Mouse (Mus musculus) CH12.LX (cell line): ENCODE data around the gene Crls1. TPM values are rescaled to one million over a fixed set of nuclear protein-coding genes. Genes with fewer than 3 reads are reported as not detected.
A peak's percentile ranks its signal among the peaks of the same experiment; 100 is the strongest.

Experiments used
- DNase-seq: peaks from one replicate; pipeline ENCODE4 v3.0.0-alpha.2; 2013; ENCODE audit errors: extremely low read depth
- H3K27ac ChIP-seq: 2 replicates; pipeline ENCODE4 v1.5.1; 2012; ENCODE audit warnings: low read depth, mild to moderate bottlenecking, control low read depth, moderate library complexity; ENCODE audit not compliant: insufficient read depth
- H3K27me3 ChIP-seq: replicated peaks from 2 replicates; pipeline ENCODE3; 2012; ENCODE audit warnings: inconsistent platforms
- H3K36me3 ChIP-seq, 2 experiments: replicated peaks in 1 of 2; 2 replicates each; pipeline versions ENCODE3 to v1.6.1; 2012; ENCODE audit warnings: inconsistent platforms in 1 of 2, low read length in 1 of 2, mild to moderate bottlenecking in 1 of 2, mixed read lengths in 1 of 2, moderate library complexity in 1 of 2; ENCODE audit not compliant: control insufficient read depth in 1 of 2, insufficient read depth in 1 of 2
- H3K4me1 ChIP-seq, 2 experiments: 2 replicates each; pipeline ENCODE4 v1.6.1; 2012; ENCODE audit warnings: inconsistent platforms in 1 of 2, moderate library complexity in 1 of 2; ENCODE audit not compliant: insufficient read depth in 2 of 2, control insufficient read depth in 1 of 2
- H3K4me2 ChIP-seq: 2 replicates; pipeline ENCODE4 v1.6.1; 2012; ENCODE audit warnings: low read depth, mild to moderate bottlenecking, control low read depth; ENCODE audit not compliant: poor library complexity, insufficient read depth, severe bottlenecking
- H3K4me3 ChIP-seq, 3 experiments: fragments of 150-350 bp in 1 of 3; sonication (generic) in 1 of 3; replicated peaks in 1 of 3; 2 replicates each; pipeline versions ENCODE3 to v1.5.1; 2011 to 2012; ENCODE audit warnings: low read depth in 2 of 3, low read length in 2 of 3, mild to moderate bottlenecking in 2 of 3, moderate library complexity in 2 of 3, control low read depth in 1 of 3, improper control_type of control experiment in 1 of 3, inconsistent platforms in 1 of 3, mixed read lengths in 1 of 3; ENCODE audit not compliant: poor library complexity in 1 of 3
- H3K79me2 ChIP-seq: replicated peaks from 2 replicates; pipeline ENCODE4 v1.6.1; 2012; ENCODE audit warnings: mild to moderate bottlenecking, moderate library complexity; ENCODE audit not compliant: control insufficient read depth, poor library complexity, insufficient read depth, severe bottlenecking; ENCODE audit errors: extremely low read depth
- H3K9ac ChIP-seq: 2 replicates; pipeline ENCODE4 v1.6.1; 2012; ENCODE audit warnings: low read depth, mild to moderate bottlenecking, control low read depth, moderate library complexity; ENCODE audit not compliant: insufficient read depth
- H3K9me3 ChIP-seq: replicated peaks from 2 replicates; pipeline ENCODE3; 2012; ENCODE audit warnings: low read length, inconsistent platforms, mixed read lengths
- BHLHE40 ChIP-seq: IDR thresholded peaks from 2 replicates; pipeline ENCODE4 v1.6.1; 2011; ENCODE audit warnings: mild to moderate bottlenecking, low read depth, low read length, improper control_type of control experiment
- CHD1 ChIP-seq: IDR thresholded peaks from 2 replicates; pipeline ENCODE4 v1.6.1; 2012; ENCODE audit warnings: low read depth, low read length, improper control_type of control experiment, inconsistent platforms
- CHD2 ChIP-seq: IDR thresholded peaks from 2 replicates; pipeline ENCODE4 v1.6.1; 2011; ENCODE audit warnings: low read length, improper control_type of control experiment
- CTCF ChIP-seq, 2 experiments: IDR thresholded peaks in 1 of 2; conservative IDR thresholded peaks in 1 of 2; 2 replicates each; pipeline ENCODE4 v1.5.1; 2011 to 2012; ENCODE audit warnings: low read depth in 2 of 2, low read length in 2 of 2, improper control_type of control experiment in 1 of 2, inconsistent platforms in 1 of 2, mild to moderate bottlenecking in 1 of 2, moderate library complexity in 1 of 2
- E2F4 ChIP-seq: IDR thresholded peaks from 2 replicates; pipeline ENCODE4 v1.6.1; 2011; ENCODE audit warnings: low read depth, low read length, improper control_type of control experiment; ENCODE audit not compliant: insufficient replicate concordance
- ELF1 ChIP-seq: IDR thresholded peaks from 2 replicates; pipeline ENCODE4 v1.6.1; 2014; ENCODE audit warnings: low read depth, mild to moderate bottlenecking, inconsistent platforms, low read length, improper control_type of control experiment
- EP300 ChIP-seq: IDR thresholded peaks from 2 replicates; pipeline ENCODE4 v1.6.1; 2011; ENCODE audit warnings: low read length, improper control_type of control experiment
- ETS1 ChIP-seq: conservative IDR thresholded peaks from 2 replicates; pipeline ENCODE4 v1.6.1; 2012; ENCODE audit warnings: low read depth, mild to moderate bottlenecking, inconsistent platforms, low read length, improper control_type of control experiment, moderate library complexity
- GABPA ChIP-seq: IDR thresholded peaks from 2 replicates; pipeline ENCODE4 v1.6.1; 2012; ENCODE audit warnings: low read depth, low read length, improper control_type of control experiment, inconsistent platforms; ENCODE audit not compliant: insufficient replicate concordance
- HCFC1 ChIP-seq: IDR thresholded peaks from 2 replicates; pipeline ENCODE4 v1.6.1; 2012; ENCODE audit warnings: low read depth, mild to moderate bottlenecking, inconsistent platforms, low read length, improper control_type of control experiment
- IRF4 ChIP-seq: IDR thresholded peaks from 2 replicates; pipeline ENCODE4 v1.6.1; 2014; ENCODE audit warnings: low read depth, mild to moderate bottlenecking, inconsistent platforms, low read length, improper control_type of control experiment
- JUN ChIP-seq: IDR thresholded peaks from 2 replicates; pipeline ENCODE4 v1.6.1; 2011; ENCODE audit warnings: low read depth, mild to moderate bottlenecking, low read length, improper control_type of control experiment, moderate library complexity; ENCODE audit not compliant: insufficient read depth
- JUND ChIP-seq: conservative IDR thresholded peaks from 2 replicates; pipeline ENCODE4 v1.6.1; 2011; ENCODE audit warnings: low read depth, low read length, improper control_type of control experiment
- KAT2A ChIP-seq: IDR thresholded peaks from 2 replicates; pipeline ENCODE4 v1.6.1; 2012; ENCODE audit warnings: low read length, improper control_type of control experiment, inconsistent platforms; ENCODE audit not compliant: insufficient replicate concordance
- MAFK ChIP-seq: IDR thresholded peaks from 2 replicates; pipeline ENCODE4 v1.6.1; 2011; ENCODE audit warnings: low read length, improper control_type of control experiment; ENCODE audit not compliant: insufficient replicate concordance
- MAX ChIP-seq: IDR thresholded peaks from 2 replicates; pipeline ENCODE4 v1.6.1; 2011; ENCODE audit warnings: low read length, improper control_type of control experiment
- MAZ ChIP-seq: IDR thresholded peaks from 2 replicates; pipeline ENCODE4 v1.6.1; 2012; ENCODE audit warnings: low read depth, mild to moderate bottlenecking, inconsistent platforms, low read length, improper control_type of control experiment, moderate library complexity
- MEF2A ChIP-seq: IDR thresholded peaks from 2 replicates; pipeline ENCODE4 v1.6.1; 2014; ENCODE audit warnings: low read depth, mild to moderate bottlenecking, inconsistent platforms, low read length, improper control_type of control experiment, borderline replicate concordance
- MXI1 ChIP-seq: IDR thresholded peaks from 2 replicates; pipeline ENCODE4 v1.6.1; 2011; ENCODE audit warnings: mild to moderate bottlenecking, low read depth, low read length, improper control_type of control experiment
- MYC ChIP-seq: IDR thresholded peaks from 2 replicates; pipeline ENCODE4 v1.6.1; 2011; ENCODE audit warnings: low read depth, mild to moderate bottlenecking, improper control_type of control experiment, low read length
- NELFE ChIP-seq: IDR thresholded peaks from 2 replicates; pipeline ENCODE4 v1.6.1; 2011; ENCODE audit warnings: low read depth, low read length, improper control_type of control experiment
- NRF1 ChIP-seq: IDR thresholded peaks from 2 replicates; pipeline ENCODE4 v1.6.1; 2014; ENCODE audit warnings: low read depth, mild to moderate bottlenecking, inconsistent platforms, low read length, improper control_type of control experiment, moderate library complexity
- PAX5 ChIP-seq: IDR thresholded peaks from 2 replicates; pipeline ENCODE4 v1.6.1; 2012; ENCODE audit warnings: low read length, inconsistent platforms, mixed read lengths
- POLR2A ChIP-seq: IDR thresholded peaks from 2 replicates; pipeline ENCODE4 v1.6.1; 2011; ENCODE audit warnings: low read depth, mild to moderate bottlenecking, improper control_type of control experiment, low read length
- POLR2AphosphoS2 ChIP-seq: IDR thresholded peaks from 2 replicates; pipeline ENCODE4 v1.6.1; 2011; ENCODE audit warnings: low read depth, low read length, improper control_type of control experiment
- RAD21 ChIP-seq: IDR thresholded peaks from 2 replicates; pipeline ENCODE4 v1.6.1; 2011; ENCODE audit warnings: low read depth, mild to moderate bottlenecking, low read length, improper control_type of control experiment, moderate library complexity
- RCOR1 ChIP-seq: conservative IDR thresholded peaks from 2 replicates; pipeline ENCODE4 v1.6.1; 2012; ENCODE audit warnings: low read depth, mild to moderate bottlenecking, inconsistent platforms, low read length, improper control_type of control experiment
- SIN3A ChIP-seq: IDR thresholded peaks from 2 replicates; pipeline ENCODE4 v1.6.1; 2012; ENCODE audit warnings: low read length, improper control_type of control experiment, inconsistent platforms
- SMC3 ChIP-seq: IDR thresholded peaks from 2 replicates; pipeline ENCODE4 v1.6.1; 2011; ENCODE audit warnings: low read depth, low read length, improper control_type of control experiment
- TBP ChIP-seq: conservative IDR thresholded peaks from 2 replicates; pipeline ENCODE4 v1.6.1; 2011; ENCODE audit warnings: low read depth, low read length, improper control_type of control experiment
- TCF12 ChIP-seq: IDR thresholded peaks from 2 replicates; pipeline ENCODE4 v1.6.1; 2014; ENCODE audit warnings: low read depth, mild to moderate bottlenecking, inconsistent platforms, low read length, improper control_type of control experiment
- UBTF ChIP-seq: IDR thresholded peaks from 2 replicates; pipeline ENCODE4 v1.6.1; 2012; ENCODE audit warnings: low read depth, mild to moderate bottlenecking, inconsistent platforms, low read length, improper control_type of control experiment, moderate library complexity
- USF1 ChIP-seq: IDR thresholded peaks from 2 replicates; pipeline ENCODE4 v1.6.1; 2014; ENCODE audit warnings: low read depth, mild to moderate bottlenecking, inconsistent platforms, low read length, improper control_type of control experiment
- USF2 ChIP-seq: conservative IDR thresholded peaks from 2 replicates; pipeline ENCODE4 v1.6.1; 2011; ENCODE audit warnings: low read depth, low read length, improper control_type of control experiment
- ZC3H11A ChIP-seq: IDR thresholded peaks from 2 replicates; pipeline ENCODE4 v1.6.1; 2012; ENCODE audit warnings: low read depth, mild to moderate bottlenecking, inconsistent platforms, low read length, improper control_type of control experiment
- ZKSCAN1 ChIP-seq: IDR thresholded peaks from 2 replicates; pipeline ENCODE4 v1.6.1; 2012; ENCODE audit warnings: low read depth, inconsistent platforms, low read length, improper control_type of control experiment, borderline replicate concordance
- ZMIZ1 ChIP-seq: IDR thresholded peaks from 2 replicates; pipeline ENCODE4 v1.6.1; 2012; ENCODE audit warnings: low read depth, mild to moderate bottlenecking, inconsistent platforms, low read length, improper control_type of control experiment
- ZNF384 ChIP-seq: IDR thresholded peaks from 2 replicates; pipeline ENCODE4 v1.6.1; 2012; ENCODE audit warnings: low read depth, low read length, improper control_type of control experiment, inconsistent platforms
- dilution Hi-C: fragments of 300-500 bp; cut with MboI; formaldehyde crosslinking; loops from 2 replicates; pipeline ENCODE4 v1.14.3; 2020; ENCODE audit warnings: low sequenced_read_pairs; ENCODE audit not compliant: extremely low pct_unique_long_range_greater_than_20kb, extremely low pct_ligation_motif_present
- in situ Hi-C: fragments of 300-500 bp; cut with MboI; formaldehyde crosslinking; loops from 3 replicates; pipeline ENCODE4 v1.14.3; 2019; ENCODE audit warnings: low sequenced_read_pairs, low pct_ligation_motif_present, low pct_unique_long_range_greater_than_20kb, mixed read lengths
- polyA plus RNA-seq: library from polyadenylated mRNA; unstranded; fragments of >175 nt; gene quantifications from 2 replicates; pipeline ENCODE4 v1.2.1, GENCODE M21; 2012; ENCODE audit warnings: low read depth; ENCODE audit not compliant: insufficient read length
- total RNA-seq, 2 experiments: library from RNA; depleted of rRNA; stranded (reverse); fragments of 300-350 nt in 1 of 2; fragments of >200 nt in 1 of 2; gene quantifications; 2 replicates each; pipeline ENCODE4 v1.2.3; 2012 to 2014

Gene Crls1
- total and polyA plus RNA-seq, 3 experiments = 31.8 to 105 (median 44.9) TPM

- DNase-seq = peak; percentile 99
- Histone ChIP-seq H3K9ac (peak within 1 kb of the TSS; percentile 91), H3K4me3 (peak within 1 kb of the TSS; percentile 81 to 95 (median 94)), H3K4me2 (peak within 1 kb of the TSS; percentile 85), H3K4me1 (peaks cover 5 to 21% of the 10 kb centered on the region in 2 experiments; a peak in 3 of 4 replicates), H3K36me3 (peaks cover 28 to 62% of the 10 kb centered on the region in 2 experiments), H3K27ac (peak within 1 kb of the TSS; percentile 36), H3K9me3 (no peaks in the 10 kb centered on the region), H3K27me3 (no peaks in the 10 kb centered on the region), H3K79me2 (peaks cover 35% of the 10 kb centered on the region)
- TF ChIP-seq MYC = peak; percentile 96
- peak; percentile 35 for TF ChIP-seq NRF1
- no peak for TF ChIP-seq JUN
- TF ChIP-seq CTCF (conservative IDR thresholded peaks at IDR 0.05 in 1 of 2, IDR thresholded peaks at IDR 0.05 in 1 of 2; ENCODE audit: low read depth in 2 of 2, low read length in 2 of 2) = 0 out of 4 replicates have a peak, but pooled peaks of 1 of the 2 experiments have one; percentile 12
- TF ChIP-seq UBTF = peak; percentile 55; the same call in 1 of the 2 replicates
- peak; percentile 93 for TF ChIP-seq HCFC1
- TF ChIP-seq ZNF384 = no peak
- peak; percentile 51; the same call in 1 of the 2 replicates for TF ChIP-seq IRF4
- no peak for TF ChIP-seq RAD21
- no peak for TF ChIP-seq PAX5
- TF ChIP-seq TBP = peak; percentile 82
- TF ChIP-seq CHD1 = no peak
- no peak for TF ChIP-seq ZC3H11A
- peak; percentile 93 for TF ChIP-seq BHLHE40
- TF ChIP-seq MEF2A = peak; percentile 54; the same call in 1 of the 2 replicates
- peak; percentile 26; the same call in 1 of the 2 replicates for TF ChIP-seq GABPA
- peak; percentile 97 for TF ChIP-seq MAX
- TF ChIP-seq KAT2A = peak; percentile 92
- TF ChIP-seq SMC3 = no peak
- TF ChIP-seq USF2 = peak; percentile 52
- TF ChIP-seq EP300 = no peak
- TF ChIP-seq SIN3A = peak; percentile 99
- TF ChIP-seq MAZ = peak; percentile 51; the same call in 1 of the 2 replicates
- peak; percentile 57; the same call in 1 of the 2 replicates for TF ChIP-seq POLR2AphosphoS2
- TF ChIP-seq ZMIZ1 = no peak; the same call in none of the 2 replicates
- TF ChIP-seq MXI1 = peak; percentile 100
- TF ChIP-seq RCOR1 = no peak
- TF ChIP-seq ETS1 = 0 out of 2 replicates have a peak, but pooled peaks have one; percentile 29
- no peak for TF ChIP-seq MAFK
- TF ChIP-seq TCF12 = peak; percentile 70
- TF ChIP-seq POLR2A = peak; percentile 92
- TF ChIP-seq E2F4 = peak; percentile 95
- TF ChIP-seq JUND = no peak
- TF ChIP-seq CHD2 = peak; percentile 62; the same call in 1 of the 2 replicates
- TF ChIP-seq ZKSCAN1 = no peak
- TF ChIP-seq NELFE = peak; percentile 83
- peak; percentile 100 for TF ChIP-seq ELF1
- TF ChIP-seq USF1 = peak; percentile 83
- in situ Hi-C loops (no loop called here), dilution Hi-C loops (no loop called here)
These were observed 30.7 kb upstream of the Crls1 start, which contains the start of the genes Trmt6 and Mcm8 for GRCm38 (mm10) chr2:132815608-132816314. Trmt6 (minus strand) TSS chr2:132816055. Mcm8 (plus strand) TSS chr2:132816141.
